Mouse (Mus musculus) kidney, adult 11 months (tissue): Measurements from ENCODE around the gene Unc13c.

ENCODE experiments used
- DNase-seq: peaks from one replicate; pipeline ENCODE4 v3.0.0; 2022

The Unc13c gene

DNA sequence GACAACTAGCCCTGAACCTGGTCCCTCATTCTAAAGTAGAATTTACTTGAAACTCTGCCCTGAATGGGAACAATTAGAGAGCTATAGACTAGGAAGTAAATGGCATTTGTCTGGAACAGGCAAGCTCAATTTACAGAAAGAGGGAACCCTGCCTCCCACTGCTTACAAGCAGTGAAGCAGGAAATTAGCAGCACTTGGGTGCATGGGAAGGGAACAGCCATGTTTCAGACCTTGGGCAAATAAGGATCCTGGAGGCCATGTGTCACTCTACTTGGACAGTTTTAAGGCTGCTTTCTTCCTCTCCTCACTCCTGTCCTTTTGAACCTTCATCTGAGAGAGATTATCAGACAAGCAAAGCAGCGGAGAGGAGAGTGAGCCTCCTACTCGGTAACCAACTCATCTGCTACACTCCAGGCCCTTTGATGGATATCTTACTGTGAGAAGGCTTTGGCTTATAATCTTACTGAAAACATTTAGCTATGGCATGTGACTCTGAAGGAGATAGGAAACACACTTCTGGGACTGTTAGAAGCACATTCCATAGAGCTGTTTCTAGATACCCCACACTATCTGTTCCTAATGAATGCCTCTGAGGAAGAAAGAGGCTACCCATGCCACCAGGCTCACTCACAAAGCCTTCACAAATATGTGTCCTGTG, 101.2 kb downstream of the Unc13c start:
- DNase-seq, result no peak

DNA sequence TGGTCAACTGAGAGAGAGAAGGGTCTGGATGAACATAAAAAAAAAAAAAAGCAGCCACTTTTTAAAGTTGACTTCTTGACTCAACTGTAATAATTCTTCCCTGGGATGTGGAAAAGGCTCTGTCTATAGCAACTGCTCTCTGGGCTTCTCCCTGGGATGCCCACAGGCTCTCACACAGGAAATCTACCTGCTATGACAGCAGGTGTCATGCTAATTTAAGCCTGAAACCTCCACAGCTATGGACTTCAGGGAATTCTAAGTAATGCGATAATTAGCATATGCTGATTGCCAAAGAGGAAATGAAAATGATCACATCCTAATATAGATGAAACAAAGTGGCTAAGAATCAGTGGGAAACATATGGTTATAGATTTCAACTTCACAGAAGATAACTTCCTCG, 102.1 kb downstream of the Unc13c start:
- DNase-seq, result no peak

DNA sequence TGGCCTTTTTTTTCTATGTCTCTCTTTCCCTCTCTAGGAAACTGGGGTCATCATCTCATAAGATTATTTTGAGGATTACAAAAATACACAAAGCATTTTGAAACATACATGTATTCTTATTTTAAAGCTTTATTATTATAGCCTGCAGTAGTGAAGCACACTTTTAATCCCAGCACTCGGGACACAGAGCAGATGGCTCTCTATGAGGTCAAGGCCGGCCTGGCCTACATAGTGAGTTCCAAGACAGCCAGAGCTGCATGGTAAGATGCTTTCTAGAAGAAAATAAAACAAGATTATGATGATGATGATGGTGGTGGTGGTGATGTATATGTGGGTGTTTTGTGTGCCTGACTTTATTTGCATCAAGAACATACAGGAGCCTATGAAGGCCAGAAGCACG, 109.3 kb downstream of the Unc13c start:
- DNase-seq, result no peak

DNA sequence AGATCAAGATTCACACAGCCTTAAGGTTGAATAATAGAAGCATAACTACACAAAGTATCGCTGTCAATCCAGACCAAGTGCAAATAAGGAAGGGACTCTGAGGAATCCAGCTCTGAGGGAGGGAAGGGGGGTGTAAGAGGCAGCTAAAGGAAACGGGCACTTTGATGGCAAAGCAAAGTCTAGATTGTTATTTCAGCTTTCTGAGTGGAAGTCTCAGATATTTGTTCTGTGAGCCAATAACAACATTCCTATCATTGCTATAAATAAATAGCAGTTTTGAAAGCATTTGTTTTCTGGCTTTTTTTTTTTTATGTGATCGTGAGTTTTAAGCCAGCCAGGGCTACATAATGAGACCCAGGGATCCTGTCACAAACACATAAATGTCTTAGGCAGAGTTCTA, 114.5 kb downstream of the Unc13c start:
- DNase-seq, result no peak

DNA sequence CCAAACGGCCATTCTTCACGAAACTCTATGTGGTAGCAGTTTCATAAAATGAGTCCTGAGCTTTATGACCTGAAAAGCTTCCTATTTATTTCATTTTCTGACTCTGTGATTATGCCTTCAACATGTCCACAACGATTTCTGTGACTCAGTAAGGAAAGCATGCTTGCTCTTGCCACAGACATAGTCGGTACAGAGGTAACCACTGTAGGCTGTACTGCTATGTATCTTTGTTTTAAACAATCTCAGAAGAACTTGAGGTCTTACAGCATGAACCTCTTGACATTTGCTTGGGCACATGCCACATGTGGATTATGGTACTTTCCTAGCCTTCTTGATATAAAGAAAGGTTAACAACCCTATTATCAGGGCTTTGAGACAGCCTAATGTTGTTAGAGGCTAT, 162.1 kb downstream of the Unc13c start:
- DNase-seq, result no peak

DNA sequence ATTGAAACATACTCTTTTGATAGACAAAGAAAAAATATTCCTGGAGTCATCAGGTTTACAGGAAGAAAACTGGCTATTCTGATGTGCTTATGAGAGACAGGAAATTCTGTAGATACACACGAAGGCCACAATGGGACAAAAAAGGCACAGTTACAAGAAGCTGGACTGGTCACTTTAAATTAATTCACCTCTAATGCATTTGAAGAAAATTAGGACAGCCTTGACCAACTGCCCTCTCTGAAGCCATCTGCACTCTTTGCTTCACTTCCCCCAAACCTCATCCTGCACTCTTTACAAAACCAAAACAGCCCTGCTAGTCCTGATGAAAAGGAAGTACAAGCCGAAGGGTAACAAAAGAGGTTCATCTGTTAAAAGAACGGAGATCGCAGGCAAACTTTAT, 194.2 kb downstream of the Unc13c start:
- no peak for DNase-seq

DNA sequence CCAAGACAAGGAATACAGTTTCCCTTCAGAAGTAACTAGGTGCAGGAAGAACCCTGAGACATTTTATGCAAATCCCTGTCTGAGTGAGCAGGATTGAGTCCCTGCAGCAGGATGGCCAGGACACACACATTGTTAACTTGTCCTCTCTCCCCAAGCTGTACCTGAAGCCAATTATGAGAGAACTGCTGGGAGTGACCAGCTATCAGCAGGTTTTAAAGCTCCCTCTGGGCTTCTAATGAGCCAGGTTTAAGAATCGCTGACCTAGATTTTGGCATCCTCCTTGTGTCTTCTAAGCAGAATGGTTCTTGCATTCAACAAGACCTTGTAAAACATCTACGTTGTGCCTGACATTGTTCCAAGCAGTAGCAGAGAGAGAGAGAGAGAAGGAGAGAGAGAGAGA, 213.6 kb downstream of the Unc13c start:
- no peak for DNase-seq

DNA sequence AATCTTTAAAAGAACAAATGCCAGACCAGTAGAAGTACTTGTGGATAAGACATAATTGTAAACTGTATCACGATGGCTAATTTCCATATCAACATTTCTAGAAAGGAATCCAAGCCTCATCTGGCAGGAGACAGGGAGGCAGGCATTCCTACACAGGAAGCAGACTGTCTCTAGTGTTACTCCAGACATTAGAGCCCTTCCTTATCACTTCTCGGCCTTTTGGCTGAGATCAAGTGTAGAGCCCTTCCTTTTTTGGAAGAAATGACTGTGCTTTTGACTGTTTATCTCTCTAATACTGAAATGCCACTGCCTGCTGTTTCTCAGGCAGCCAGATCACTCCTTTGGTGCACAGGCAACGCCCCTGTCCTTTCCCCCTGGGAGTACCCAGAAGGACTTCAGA, 215.3 kb downstream of the Unc13c start:
- no peak for DNase-seq

DNA sequence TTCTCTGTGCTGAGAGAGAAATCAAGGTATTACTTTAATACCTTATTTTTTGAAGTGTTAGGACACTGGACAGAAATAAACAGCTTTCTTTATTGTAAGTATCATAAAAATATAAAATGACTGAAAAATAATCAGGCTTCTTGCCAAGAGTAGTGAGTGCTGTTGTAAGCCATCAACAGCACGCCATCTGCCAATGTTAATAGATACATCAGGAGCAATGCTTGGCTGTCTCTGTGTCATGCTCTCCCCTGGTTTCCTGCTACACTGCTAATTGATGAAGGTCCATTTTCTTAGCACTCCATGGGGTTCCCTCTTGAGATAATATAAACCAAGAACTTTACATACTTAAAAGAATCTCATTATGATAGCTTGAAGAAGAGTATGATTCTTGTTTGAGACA, 217.4 kb downstream of the Unc13c start:
- DNase-seq, result no peak

DNA sequence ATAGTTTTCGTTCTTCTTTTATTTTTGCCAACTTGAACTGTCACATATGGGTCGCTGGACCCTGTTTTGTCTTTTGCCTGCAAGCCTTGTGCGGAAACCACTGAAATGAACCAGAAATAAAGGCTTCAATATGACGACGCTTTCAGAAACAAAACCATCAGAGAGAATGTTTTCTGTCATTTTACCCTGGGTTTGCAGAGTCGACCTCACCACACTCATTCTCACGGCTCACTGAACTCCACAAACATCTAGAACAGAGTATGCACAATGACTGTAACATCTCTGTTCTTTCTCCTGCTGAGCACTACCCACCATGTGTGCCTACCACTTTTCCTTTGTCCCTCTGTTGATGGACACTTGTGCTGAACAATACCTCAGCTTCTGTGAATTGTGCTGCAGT, 234.3 kb downstream of the Unc13c start:
- no peak for DNase-seq

DNA sequence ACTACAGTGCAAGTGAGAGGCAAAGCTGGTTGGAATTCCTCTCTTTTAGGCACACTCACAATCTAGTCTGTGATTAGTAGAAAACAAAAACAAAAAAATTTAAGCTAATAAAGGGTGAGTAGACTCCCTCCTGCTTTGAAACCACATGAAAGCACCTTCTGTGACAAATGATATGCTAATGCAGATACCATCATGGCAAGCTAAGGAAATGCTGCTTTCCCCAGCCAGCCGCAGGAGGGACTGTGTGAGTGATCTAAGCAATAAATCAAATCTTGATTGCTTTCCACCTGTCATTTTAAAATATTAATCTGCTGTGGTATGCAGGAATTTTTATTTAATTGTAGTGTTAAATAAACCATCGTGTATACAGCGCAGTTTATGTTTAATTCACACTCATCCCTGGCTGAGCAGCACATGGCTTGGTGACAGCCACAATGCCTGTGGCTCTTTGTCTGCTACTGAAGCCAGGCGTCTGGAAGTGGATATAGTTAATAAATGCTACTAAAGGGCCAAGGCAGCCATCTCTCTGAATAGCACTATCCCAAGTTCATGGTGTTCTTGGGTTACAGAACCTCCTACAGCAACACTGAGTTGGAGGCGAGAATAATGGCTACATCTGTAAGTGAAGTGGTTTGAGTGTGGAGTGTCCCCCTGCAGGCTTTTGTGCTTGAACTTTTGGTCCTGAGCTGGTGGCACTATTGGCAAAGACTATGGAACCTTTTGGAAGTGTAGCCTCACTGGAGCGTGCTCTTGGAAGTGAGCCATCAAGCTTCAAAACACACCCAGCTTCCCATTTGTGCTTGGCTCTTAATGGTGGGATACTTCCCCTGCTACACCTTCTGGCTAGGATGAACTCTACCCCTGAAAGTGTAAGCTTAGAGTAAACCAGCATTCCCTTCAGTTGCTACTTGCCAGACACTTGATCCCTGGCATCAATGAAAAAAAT, 242.8 kb downstream of the Unc13c start:
- no peak for DNase-seq

DNA sequence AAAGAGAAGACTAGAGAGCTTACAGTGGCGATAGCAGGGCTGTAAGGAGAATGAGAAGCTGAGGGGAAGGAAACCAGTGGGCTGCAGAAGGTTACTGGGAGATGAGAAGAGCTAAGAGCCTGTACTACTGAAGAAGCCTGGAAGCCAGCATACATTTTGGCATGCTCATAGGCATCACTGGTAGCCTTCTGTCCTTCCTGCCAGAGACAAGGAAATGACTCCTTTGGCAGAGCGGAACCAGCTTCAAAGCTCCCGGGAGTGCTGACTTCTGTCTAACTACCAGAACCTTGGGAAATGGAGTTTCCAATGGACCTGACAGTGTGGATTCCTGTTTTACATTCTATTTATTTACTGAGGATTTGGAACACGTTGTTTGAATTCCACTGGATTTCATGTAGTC, 244.0 kb downstream of the Unc13c start:
- DNase-seq, result no peak

DNA sequence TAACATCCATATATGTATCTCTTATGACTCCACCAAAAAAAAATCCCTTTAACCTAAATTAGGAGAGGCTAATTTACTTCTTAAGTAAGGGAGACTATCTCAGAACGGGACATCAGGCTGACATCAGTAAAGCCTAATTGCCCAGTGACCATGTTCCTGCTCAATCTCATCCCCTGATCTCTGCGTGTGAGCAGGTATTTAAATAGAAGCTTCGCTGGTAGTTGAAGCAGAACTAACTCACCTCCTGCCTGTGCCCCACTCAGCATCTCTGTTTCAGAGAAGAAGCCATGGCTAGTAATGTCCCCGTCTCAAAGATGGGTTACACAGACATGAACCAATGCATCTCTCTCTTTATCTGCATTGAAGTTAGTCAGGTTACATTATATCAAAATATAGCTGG, 255.3 kb downstream of the Unc13c start:
- DNase-seq, result no peak

DNA sequence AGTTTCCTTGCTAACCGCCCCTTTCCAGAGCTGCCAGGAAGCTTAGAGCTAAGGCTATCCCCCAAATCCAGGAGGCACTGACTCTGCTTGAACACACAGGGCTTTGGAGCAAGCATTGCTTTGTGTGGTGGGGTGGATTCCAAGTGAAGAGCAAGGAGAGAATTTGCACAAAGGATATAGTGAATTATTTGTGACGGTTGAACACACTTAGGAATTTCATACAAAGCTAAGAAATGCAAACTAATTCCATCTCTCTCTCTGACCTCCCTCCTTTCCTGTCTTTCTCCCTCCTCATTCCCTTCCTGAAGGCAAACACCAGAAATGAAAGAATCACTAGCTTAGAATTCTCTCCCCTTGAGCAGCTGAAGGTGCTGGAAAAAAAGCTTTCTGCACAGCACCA, 271.7 kb downstream of the Unc13c start:
- DNase-seq, result no peak

DNA sequence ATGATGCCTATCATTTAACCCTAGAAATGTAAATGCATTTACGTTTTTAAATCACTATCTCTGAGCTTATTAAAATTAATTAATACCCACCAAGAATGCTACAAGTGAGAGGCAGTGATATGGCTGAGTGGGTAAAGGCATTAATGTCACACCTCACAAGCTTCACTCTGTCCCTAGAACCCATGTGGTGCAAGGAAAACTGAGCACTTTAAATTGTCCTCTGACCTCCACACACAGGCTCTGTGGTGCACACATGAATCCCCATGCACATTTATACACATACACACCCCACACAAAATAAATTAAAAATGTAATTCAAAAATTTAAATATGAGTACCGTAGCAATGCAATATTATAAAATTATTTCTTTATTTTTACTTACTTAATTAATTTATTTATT, 287.2 kb downstream of the Unc13c start:
- no peak for DNase-seq

DNA sequence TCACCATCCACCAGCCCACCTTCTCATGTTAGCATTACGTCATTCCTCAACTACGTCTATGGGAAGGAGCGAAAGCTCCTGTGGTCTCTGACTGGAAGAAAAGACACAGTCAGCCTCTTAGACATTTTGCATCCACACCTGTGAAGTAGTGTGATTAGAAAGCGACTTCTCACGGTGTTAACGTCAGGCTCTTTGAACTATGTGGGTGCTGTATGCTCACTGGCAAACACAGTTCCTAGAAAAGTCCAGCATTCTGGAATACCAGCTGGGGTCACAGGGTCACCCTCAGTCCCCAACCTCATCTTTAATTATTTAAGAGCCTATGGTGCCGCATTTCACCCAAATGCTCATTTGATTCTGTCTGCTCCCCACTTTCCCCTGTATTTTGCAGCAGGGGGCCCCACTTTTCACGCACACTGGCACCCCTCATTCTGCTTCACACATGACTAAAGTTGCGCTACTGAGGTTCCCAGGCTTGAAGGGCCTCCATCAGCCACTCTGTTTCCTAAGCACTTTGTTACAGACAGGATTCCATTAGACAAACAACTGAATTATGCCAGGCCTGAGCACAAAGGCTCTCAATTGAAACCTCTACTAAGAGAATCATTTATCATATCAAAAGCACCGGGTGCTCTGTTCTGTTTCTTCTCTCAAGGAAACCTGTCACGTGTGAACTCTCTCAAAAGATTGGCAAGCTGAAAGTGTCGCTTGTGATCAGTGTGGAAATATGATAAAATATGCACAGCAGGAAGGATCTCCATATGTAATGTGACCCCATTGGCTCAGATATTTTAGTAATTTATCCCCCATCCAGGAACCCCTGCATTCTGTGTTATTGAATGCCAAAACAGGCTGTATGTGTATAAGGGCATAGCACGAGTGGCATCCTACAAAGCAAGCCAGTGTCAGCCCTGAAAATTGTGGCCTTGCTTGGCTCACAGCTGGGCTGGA, 287.9 kb downstream of the Unc13c start:
- DNase-seq, result no peak

DNA sequence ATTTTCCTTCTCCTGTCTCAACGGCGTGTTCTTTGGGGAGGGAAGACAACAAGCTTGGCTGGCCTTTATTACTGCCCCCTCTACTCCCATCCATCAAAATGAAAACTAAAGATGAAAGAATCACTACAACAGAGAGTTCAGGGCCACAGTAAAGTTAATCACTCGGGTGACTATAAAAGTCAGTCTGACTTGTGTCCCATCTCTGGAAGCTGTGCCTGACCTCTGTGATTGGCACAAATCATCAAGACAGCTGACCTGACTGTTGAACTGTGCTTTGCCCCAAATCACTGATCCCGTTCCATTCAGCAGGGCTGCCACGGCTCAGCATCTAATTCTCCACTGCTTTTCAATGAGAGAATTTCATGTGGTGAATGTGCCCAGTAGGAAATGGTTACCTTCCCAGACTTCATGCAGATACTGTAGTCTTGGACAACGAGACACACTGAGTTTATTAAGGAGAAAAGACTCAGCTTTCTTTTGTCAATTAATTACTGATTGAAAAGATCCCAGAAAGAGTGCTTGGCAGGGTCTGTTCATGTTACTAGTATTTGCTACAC, 297.0 kb downstream of the Unc13c start:
- DNase-seq, result no peak

DNA sequence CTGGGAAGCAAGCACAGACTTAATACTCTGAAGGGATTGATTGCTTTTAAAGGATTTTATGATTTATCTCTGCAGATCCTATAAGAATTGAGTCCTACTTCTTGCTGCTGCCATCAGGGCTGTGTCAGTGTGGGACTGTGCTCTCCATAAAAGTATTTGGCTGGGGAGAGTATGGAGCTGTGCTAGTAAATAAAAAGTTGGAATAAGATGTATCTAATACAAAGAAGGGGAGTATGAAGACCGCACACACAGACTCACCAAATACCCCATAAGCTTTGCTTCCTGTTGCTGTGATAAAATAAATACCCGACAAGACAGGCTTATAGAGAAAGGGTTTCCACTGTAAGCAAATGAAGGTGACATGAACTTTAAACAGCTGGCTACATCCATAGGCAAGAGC, 298.7 kb downstream of the Unc13c start:
- DNase-seq, result no peak

DNA sequence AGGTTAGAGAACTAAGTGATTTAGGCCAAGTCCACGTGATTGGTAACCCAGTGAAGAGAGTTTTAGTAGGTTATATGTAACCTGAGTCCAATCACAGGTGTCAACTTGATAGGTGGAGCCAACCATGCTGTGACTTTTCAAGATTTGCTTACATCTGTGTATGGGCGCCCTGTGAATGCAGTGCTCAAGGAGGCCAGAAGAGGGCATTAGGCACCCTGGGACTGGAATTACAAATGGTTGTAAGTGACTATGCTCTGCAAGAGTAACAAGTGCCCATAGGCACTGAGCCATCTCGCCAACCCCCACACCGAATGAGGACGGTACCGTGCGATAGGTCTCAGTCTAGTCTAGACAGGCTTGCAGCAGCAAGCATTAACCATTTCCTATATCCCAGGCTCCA, 305.9 kb downstream of the Unc13c start:
- no peak for DNase-seq

DNA sequence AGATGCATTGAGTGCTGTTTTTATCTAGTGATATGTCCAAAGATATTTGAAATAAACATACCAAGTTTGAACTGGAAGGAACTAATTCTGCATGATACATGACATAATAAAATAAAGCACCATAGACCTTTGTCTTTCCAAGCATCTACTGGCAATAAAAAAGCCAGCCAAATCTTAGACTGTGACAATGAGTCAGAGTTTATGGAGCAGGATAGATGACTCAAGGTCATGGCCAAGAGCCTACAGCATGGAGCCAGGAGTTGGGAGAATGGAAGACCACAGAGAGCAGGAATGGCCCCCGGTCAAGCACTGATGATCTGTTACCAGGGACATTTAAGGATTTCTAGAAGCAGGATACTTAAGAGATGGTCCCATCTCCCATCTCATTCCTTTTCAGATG, 319.7 kb downstream of the Unc13c start:
- no peak for DNase-seq

DNA sequence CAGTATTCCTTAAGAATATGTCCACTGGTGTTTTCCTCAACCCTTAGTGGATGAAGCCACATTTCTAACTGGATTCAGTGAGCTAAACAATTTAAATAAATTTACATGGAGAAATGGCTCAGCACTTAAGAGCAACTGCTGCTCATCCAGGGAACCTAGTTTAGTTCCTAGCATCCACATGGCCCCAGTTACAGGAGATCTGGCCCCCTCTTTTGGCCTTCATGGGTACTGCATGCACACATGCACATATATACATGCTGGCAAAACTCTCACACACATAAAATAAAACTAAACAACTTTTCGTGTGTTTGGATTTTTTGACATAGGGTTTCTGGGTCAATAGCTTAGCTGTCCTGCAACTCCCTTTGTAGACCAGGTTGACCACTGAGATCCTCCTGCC, 330.6 kb downstream of the Unc13c start:
- DNase-seq, result no peak

DNA sequence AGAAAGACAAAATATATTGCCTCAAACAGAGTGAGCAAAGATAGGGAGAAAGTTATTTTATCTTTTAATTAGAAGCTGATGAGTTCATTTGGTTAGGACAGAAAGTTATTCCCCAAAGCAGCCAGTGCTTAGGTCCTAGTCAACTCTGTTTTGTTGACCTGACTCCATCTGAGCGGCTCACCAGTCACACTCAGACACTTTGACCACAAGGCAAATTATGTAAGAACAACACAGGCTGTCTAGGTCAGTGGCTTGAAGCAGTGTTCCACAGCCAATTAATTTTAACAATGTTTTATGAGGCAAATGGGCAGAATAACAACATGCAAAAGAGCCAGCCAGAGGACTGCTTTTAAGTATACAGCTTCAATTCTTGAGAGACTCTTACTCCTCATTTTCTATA, 343.6 kb downstream of the Unc13c start:
- peak; percentile 35 for DNase-seq

DNA sequence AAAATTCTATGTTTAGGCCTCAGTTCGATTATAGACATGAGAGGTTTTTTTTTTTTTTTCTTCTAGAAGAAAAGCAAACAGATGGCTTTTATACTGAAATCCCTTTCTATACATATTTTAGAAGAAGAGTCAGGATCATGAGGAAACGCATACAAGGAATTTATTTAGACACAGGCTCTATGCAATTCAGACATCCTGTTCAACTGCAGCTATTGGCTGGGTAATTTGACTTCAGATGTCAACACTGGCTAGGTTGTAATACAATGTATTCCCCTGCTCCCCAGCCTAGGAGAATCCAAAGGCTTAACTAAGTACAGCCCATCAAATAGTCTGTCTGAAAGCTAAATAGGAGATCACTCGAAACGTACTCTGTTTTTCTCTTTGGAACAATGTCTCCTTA, 355.9 kb downstream of the Unc13c start:
- no peak for DNase-seq
